Mouse (Mus musculus): ENCODE measurements around the gene Aqp5.

Gene Aqp5

DNA sequence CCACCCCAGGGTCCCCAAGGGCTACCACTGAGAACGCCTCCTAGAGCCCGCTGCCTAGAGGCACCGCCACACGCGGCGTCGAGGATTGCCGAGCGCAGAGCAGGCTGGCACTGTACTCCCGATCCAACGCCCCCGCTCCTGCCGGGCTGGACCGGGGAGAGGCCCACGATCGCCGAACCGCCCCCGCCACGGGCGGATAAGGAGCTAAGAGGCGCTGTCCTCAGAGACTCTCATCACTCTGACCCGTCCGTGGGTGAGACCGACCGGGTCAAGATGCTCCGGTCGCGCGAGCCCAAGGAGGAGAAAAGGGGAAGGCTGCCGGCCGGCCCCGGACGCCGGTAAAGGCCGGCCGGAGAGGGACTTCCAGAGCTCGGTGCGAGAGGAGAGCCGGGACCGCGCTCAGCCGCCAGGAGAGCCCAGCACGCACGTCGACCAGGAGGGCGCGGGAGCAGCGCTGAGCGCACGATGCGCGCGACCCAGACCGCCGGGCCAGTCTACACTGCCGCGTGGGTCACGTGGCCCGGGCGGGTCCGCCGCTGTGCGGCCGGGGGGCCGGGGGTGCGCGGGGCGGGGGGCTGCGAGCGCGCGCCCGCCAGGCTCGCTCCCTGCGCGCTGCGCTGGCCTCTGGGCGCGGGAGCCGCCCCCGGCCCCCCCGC is at the start of gene Aqp5:
Aqp5 (plus strand) TSS at position 354 of the 656 bp plus-strand sequence.
- no peak for DNase-seq (ENCODE audit: low spot score in 2 of 2)

GRCm38 (mm10) chr15:99544047-99544446 is 46.5 kb upstream of the Aqp5 start:
- DNase-seq (ENCODE audit: low spot score in 2 of 2), result no peak

DNA sequence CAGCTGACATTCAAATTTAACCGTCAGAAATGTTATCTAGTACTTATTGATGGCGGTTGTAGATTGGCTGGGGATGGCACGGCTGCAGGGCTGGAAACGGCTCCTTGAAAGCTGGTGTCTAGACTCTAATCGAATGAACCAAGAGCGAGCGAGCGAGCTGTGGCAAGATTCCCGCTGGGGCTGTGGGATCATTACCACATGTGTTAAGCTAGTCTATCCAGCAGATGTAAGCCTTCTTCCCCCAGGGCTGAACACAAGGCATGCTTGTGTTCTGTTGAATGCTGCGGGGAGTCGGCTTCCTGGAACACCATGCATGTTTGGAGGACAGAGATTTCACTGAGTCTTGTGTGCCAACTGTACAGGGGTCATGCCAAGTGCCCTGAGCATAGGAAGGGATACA is 44.0 kb upstream of the Aqp5 start:
- DNase-seq (ENCODE audit: low spot score in 2 of 2), result no peak

DNA sequence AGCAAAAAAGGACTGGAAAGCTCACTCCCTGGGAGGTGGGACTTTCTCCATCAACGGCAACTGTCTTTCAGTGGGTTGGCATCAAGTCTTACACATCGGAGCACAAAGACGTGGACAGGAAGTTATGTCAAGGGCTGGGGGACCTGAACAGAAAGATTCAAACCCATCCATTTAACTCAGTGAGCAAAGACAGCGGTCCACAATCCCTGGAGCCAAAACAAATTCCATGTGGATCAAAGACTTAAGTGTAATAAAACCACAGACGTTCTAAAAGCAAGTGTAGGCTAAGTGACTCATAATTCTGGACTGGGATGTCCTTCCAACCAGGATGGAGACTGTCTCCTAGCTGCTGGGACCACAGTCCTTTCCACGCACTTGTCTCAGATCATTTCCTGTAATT is 42.9 kb upstream of the Aqp5 start:
- no peak for DNase-seq (ENCODE audit: low spot score in 2 of 2)

GRCm38 (mm10) chr15:99549901-99550300 is 40.7 kb upstream of the Aqp5 start:
- DNase-seq (ENCODE audit: low spot score in 2 of 2), result no peak

DNA sequence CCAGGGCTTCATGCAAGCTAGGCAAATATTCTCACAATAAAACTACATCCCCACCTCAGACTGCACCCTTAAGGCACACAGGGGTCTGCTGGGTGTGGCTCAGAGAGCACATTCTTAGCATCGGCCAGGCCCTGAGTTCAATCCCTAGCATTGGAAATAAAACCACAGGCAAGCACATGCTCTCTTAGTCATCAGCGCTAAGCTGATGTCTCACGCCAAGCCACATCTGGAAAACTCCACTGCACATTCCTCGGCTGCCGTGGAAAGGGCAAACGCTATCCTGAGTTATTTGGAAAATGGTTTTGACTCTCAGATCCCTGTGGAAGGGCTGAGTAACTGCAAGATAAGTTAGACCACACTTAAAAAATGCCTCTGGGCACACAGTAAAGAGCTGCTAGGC is 36.8 kb upstream of the Aqp5 start:
- no peak for DNase-seq (ENCODE audit: low spot score in 2 of 2)

DNA sequence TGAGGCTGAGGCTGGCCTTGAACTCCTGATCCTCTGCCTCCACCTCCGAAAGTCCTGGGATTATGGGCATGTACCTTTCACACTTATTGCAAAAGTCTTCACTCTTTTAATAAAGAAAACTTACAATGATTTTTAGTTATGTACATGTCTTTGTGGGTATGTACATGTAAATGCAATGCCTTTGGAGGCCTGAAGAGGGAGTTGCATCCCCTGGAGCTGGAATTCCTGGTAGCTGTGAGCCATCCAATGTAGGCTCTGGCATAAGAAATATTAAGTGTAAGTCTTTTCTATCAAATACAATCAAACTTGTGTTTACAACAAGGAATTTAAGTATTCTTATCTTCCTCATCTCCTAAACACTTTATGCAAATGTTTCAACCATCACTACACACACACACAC is 31.6 kb upstream of the Aqp5 start:
- no peak for DNase-seq (ENCODE audit: low spot score in 2 of 2)

GRCm38 (mm10) chr15:99560246-99560645 is 30.3 kb upstream of the Aqp5 start:
- DNase-seq (ENCODE audit: low spot score in 2 of 2), result no peak

DNA sequence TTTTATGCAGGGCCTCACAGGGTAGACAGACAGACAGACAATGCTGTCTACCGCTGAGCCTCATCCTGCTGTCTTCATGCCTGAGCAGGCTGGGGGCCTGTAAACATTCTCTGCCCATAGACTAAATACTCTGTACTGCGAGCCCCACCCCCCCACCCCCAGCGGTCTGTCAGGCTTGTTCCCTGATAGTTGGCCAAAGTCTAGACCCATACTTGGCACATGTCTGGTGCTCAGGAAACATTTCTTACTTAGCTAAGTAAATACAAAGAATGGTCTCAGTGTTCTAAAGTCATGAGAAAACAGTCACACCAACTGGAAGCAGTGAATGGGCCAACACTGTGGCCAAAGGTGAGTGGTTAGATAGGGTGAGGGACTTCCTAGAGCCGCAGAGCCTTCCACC is 23.2 kb upstream of the Aqp5 start:
- no peak for DNase-seq (ENCODE audit: low spot score in 2 of 2)

DNA sequence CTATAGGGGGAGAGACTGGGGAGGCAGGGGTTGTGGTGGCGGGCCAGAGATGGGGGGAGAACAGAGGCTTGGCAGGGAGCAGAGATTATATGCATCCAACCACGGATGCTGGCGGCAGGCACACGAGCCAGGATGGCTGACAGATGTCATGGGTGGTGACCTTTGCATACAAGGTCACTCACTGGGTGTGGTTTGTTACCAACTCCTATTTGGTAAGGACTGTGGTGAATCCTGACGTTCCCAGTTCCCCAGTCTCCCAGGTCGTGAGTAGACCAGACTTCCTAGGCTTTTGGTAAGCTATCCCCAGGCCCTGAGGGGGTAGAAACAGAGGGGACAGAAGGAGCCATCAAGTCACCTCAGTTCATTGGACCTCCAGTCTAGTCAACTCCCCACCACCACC is 21.9 kb upstream of the Aqp5 start:
- DNase-seq (ENCODE audit: low spot score in 2 of 2), result no peak

- DNase-seq (ENCODE audit: low spot score in 2 of 2), result no peak
Measured at GRCm38 (mm10) chr15:99569123-99569522, 21.5 kb upstream of the Aqp5 start.

DNA sequence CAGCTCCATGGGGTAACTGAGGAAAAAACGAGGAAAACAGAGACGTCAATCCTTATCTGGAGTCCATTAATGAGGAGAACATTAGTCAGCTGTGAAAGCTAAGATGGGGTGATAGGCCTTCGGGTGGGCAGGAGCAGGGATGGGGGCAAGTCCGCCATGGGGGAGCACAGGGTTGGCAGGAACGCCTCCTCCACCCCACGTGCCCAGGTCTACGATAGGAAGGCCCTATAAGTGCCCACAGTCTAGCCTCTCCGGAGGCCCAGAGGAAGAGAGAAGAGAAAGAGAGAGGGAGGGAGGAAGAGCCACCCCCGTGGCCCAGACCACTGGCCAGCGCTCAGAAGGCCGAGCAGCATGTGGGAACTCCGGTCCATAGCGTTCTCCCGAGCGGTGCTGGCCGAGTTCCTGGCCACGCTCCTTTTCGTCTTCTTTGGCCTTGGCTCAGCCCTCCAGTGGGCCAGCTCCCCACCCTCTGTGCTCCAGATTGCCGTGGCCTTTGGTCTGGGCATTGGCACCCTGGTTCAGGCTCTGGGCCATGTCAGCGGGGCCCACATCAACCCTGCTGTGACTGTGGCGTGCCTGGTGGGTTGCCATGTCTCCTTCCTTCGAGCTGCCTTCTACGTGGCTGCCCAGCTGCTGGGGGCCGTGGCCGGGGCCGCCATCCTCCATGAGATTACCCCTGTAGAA is 11.6 kb upstream of the Aqp5 start, which contains the start of gene Aqp2:
Aqp2 (plus strand) TSS at position 254 of the 684 bp plus-strand sequence.
- DNase-seq (ENCODE audit: low spot score in 2 of 2), result no peak

DNA sequence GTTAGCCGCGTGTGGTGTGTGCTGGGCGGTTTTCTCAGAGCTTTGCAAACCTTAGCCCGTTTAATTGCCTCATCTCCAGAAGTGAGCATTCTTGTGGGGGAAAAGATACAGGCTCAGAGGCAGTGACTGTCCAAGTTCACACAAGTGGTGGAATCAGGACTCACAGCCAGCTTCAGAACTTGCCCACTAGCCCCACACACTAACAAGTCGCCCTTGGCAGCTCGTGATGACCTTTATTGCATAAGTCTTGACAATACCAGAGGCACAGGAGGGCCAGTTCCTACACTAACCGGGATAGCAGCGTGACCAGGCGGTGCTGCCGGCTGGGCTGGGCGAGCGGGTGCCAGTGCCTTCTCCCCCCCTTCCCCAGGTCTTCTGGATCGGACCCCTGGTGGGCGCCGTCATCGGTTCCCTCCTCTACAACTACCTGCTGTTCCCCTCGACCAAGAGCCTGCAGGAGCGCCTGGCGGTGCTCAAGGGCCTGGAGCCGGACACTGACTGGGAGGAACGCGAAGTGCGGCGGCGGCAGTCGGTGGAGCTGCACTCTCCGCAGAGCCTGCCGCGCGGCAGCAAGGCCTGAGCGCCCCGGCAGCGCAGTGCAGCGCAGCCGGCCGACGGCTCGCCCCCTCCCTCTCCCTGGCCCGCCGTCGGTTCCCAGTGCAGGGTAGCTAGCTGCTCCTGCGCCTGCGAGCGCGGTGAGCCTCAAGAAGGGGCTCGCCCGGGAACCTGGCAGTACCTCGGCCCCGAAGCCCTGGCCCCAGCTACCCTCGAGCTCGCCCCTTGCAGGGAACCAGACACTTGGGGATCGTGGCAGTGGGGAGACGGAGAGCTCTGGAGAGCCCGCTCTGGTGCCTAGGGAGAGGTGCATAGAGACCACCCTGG is 6.9 kb upstream of the Aqp5 start:
- no peak for DNase-seq (ENCODE audit: low spot score in 2 of 2)

DNA sequence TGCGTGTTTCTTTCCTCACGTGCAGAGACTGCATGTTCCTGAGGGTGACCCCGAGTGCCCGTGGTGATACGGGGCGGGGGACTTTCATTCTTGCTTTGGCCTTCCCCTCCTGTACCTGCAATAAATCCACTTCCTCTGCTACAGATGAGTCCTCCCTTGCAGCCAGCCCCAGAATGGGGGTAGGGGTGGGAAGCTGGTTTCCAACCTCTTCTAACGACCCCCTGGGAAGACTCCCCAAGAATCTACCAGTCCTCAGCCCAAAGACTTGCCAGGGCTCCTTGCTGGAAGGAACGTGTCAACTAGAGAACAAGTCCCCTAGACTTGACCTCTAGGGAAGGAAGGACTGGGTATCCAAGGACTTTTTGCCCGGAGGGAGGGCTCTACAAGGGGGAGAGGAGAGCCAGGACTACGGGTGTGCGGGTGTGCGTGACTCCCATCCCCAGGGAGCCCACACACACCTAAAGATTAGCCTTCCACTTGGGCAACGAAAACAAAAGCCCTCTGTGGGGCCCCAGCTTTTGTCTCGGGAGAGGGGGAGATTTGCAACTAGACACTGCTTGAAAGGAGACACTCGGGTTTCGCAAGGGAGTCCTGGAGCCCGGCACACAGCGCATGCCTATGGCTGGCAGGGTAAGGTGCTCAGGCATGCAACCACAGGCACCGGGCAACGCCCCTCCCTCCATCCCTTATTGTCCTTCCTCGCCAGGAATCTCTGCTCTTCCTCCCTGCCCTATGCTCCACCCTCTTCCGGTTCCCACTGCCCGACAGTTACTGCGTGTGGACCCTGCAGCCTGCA is 6.0 kb upstream of the Aqp5 start:
- DNase-seq (ENCODE audit: low spot score in 2 of 2), result no peak

DNA sequence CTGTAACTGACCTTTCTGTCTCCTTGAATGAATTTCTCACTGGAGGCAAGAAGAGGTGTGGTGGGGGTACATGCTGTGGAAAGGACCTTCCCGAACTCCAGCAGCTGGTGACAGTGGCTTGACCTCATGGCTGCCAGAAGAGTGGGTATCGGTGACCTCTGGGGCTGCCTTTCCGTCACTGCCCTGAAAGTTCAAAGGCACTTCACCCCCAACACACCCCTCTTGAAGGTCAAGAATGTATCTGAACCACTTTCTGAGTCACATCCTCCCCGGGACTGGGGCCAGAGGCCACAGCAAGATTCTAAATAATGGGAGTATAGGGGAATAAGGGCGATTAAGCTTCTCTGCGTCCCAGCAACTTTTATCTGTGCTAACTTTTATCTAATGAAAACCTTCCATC is 4.8 kb upstream of the Aqp5 start:
- DNase-seq (ENCODE audit: low spot score in 2 of 2), result no peak

GRCm38 (mm10) chr15:99586525-99586924 is 4.1 kb upstream of the Aqp5 start:
- DNase-seq (ENCODE audit: low spot score in 2 of 2), result no peak

- no peak for DNase-seq (ENCODE audit: low spot score in 2 of 2)
Measured at GRCm38 (mm10) chr15:99589237-99589636, 1.3 kb upstream of the Aqp5 start.

GRCm38 (mm10) chr15:99589704-99590103 is 878 bp upstream of the Aqp5 start:
- no peak for DNase-seq (ENCODE audit: low spot score in 2 of 2)

DNA sequence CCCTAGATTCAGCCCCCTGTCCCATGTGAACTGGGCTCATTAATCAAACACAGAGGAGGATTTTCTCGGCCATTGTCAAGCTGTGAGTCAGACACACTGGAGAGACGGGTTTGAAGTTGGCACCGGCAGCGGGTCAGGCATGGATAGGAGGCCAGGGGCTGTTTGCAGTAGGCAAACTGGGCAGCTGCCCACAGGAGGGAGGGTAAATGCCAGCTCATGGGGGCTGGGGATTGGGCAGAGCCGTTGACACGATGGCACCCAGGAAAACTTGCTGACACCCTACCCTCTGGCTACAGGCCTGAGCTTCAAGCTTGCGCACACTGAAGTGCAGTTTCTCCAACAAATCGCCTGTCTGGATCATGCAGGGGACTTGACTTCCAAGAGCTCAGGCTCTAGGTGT is 1.6 kb downstream of the Aqp5 start:
- no peak for DNase-seq (ENCODE audit: low spot score in 2 of 2)

DNA sequence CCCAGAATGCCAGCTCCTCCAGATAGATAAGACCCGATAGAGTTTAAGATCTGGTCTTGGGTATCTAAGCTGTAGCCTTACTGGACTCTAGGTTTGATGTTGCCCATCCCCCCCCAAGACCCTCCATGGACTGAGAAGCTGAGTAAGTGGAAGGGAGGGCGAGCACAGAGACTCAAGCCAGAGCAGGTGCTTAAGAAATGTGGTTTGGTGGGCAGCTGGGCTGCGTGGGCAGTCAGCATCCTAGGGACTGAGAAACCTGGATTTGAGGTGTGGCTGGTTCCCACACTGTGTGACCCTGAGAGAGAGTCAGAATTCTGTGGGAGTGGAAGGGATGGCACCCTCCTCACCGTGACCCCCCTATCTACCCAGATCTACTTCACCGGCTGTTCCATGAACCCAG is 2.3 kb downstream of the Aqp5 start:
- no peak for DNase-seq (ENCODE audit: low spot score in 2 of 2)

DNA sequence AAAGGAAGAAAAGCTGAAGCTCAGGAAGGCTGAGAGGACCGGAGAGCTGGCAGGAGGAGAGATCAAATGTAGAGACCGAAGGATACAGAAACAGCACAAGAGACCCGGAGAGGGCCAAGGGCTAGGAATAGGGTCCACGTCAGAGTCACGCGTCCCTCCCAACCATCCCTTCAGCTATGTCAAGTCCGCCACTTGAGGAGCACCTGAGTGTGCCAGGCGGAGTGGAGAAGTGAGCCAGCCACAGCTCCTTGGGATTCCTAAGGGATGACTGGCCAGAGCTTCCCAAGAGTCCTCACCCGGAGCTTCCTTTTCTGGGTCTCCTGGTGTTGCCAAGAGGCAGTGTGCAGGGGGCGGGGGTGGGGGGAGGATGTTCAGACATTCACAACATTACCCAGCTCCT is 4.4 kb downstream of the Aqp5 start:
- DNase-seq (ENCODE audit: low spot score in 2 of 2), result no peak
